Mouse (Mus musculus): ENCODE measurements at regions not wholly inside any gene's neighbourhood (a gene's known extent, or its start where the extent isn't known, plus 50 kb on each side); places are given as distances from the start of the nearest gene placed in this dataset.

- DNase-seq (ENCODE audit: low spot score): no peak
Measured at GRCm38 (mm10) chr6:34246512-34246911, 69.6 kb upstream of the Slc35b4 start.

- DNase-seq (ENCODE audit: low spot score): no peak
Measured at GRCm38 (mm10) chr6:34243001-34243400, 66.1 kb upstream of the Slc35b4 start.

DNA sequence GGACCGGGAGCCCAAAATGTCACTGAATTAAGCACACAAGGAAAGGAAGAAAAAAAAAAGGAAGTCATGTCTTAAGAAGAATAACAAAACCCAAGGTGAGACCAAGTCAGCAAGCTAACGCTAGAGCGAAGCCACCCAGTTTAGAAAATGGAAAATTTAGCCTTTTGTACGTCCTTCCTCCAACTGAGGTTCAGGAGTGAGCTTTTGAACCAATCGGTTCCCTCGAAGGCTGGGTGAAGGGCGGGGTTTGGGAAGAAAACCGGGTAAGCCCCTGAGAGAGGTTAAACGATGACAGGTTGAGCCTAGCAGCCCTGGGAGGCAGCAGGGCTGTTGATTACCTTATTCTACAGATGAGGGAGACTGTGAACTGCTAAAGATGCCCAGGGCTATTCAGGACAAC, 65.6 kb upstream of the Slc35b4 start:
- DNase-seq (ENCODE audit: low spot score): no peak

DNA sequence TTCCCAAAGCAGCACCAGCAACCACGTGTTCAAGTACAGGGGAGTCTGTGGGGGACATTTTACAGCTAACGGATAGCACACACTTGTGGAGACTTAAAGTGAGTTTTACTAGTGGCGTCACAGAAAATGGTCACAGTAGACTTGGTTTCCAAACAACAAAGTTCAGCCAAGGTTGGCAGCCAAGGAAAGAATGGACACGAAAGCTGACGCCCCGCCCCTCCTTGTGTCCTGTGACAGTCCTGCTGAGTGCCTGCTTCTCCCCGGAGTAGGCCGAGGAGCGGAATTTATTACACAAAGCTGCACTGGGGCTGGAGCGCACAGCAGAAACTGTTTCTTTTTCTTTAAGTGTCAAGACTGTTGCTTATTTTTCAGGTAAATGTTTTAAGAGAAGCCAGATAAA, 58.2 kb upstream of the Slc35b4 start:
- no peak for DNase-seq (ENCODE audit: low spot score)

GRCm38 (mm10) chr6:34234443-34235020, 57.6 kb upstream of the Slc35b4 start:
- DNase-seq (ENCODE audit: low spot score): no peak

GRCm38 (mm10) chr6:34230768-34231381, 54.0 kb upstream of the Slc35b4 start:
- peak; percentile 41 for DNase-seq (ENCODE audit: low spot score)

DNA sequence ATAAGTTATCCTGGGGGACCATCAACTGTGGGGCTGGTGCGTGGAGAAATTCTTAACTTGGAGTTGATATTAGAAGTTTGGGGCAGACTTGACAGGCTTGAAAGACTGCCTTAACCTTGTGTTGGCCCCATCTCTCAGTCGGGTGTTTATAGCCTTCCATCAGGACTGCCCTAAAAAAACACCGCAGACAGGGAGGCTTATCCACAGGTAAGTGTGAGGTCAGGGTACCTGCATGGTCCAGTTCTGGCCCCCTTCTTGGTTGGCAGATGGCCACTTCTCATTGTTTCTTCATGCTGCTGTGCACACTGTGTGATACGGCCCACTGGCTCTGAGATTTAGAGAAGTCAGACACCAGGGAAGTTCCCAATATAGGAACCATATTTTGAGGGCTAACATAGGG, 50.2 kb upstream of the Slc35b4 start:
- no peak for DNase-seq (ENCODE audit: low spot score)

Data from layer of hippocampus, adult 9-10 months (tissue).